Mouse (Mus musculus) CH12.LX (cell line): ENCODE measurements around the gene Krt90.
"Not testable (repeated sequence)": the region's sequence is repeated elsewhere in the genome, so short reads cannot be mapped to it uniquely, and the experiment has no call there.

ENCODE experiments used
- CTCF ChIP-seq, 2 experiments: IDR thresholded peaks in 1 of 2; conservative IDR thresholded peaks in 1 of 2; 2 replicates each; pipeline ENCODE4 v1.5.1; 2011 to 2012; ENCODE audit warnings: low read depth in 2 of 2, low read length in 2 of 2, improper control_type of control experiment in 1 of 2, inconsistent platforms in 1 of 2, mild to moderate bottlenecking in 1 of 2, moderate library complexity in 1 of 2
- EP300 ChIP-seq: IDR thresholded peaks from 2 replicates; pipeline ENCODE4 v1.6.1; 2011; ENCODE audit warnings: low read length, improper control_type of control experiment
- ETS1 ChIP-seq: conservative IDR thresholded peaks from 2 replicates; pipeline ENCODE4 v1.6.1; 2012; ENCODE audit warnings: low read depth, mild to moderate bottlenecking, inconsistent platforms, low read length, improper control_type of control experiment, moderate library complexity

DNA sequence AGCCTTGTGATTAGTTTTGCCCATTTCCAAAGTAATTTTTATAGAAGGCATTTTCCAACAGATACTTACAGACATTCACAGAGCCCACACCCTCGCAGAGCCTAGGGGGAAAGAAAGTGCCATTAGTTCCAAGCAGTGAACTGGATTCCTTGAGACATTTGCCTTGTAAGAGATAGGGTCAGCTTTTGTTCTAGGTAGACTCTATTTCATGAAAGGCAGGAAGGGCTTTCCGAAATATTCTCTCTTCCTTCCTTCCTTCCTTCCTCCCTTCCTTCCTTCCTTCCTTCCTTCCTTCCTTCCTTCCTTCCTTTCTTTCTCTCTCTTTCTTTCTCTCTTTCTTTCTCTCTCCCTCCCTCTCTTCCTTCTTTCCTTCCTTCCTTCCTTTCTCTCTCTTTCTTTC is 45.6 kb downstream of the Krt90 start, which contains the start of gene Gm49425:
- TF ChIP-seq ETS1; CTCF (conservative IDR thresholded peaks at IDR 0.05 in 1 of 2, IDR thresholded peaks at IDR 0.05 in 1 of 2; ENCODE audit: low read depth in 2 of 2, low read length in 2 of 2); EP300: not testable (repeated sequence)
